Mouse (Mus musculus): ENCODE data around the gene Ccdc177.
"Not testable (repeated sequence)": the region's sequence is repeated elsewhere in the genome, so short reads cannot be mapped to it uniquely, and the experiment has no call there.

Ccdc177 gene

GRCm38 (mm10) chr12:80760396-80760801 lies at the start of gene Ccdc177:
Gene Ccdc177 (minus strand): TSS chr12:80760687.
- DNase-seq = peak; percentile 52

- DNase-seq = no peak
These were observed 49.5 kb upstream of the Ccdc177 start for GRCm38 (mm10) chr12:80810005-80810404.

DNA sequence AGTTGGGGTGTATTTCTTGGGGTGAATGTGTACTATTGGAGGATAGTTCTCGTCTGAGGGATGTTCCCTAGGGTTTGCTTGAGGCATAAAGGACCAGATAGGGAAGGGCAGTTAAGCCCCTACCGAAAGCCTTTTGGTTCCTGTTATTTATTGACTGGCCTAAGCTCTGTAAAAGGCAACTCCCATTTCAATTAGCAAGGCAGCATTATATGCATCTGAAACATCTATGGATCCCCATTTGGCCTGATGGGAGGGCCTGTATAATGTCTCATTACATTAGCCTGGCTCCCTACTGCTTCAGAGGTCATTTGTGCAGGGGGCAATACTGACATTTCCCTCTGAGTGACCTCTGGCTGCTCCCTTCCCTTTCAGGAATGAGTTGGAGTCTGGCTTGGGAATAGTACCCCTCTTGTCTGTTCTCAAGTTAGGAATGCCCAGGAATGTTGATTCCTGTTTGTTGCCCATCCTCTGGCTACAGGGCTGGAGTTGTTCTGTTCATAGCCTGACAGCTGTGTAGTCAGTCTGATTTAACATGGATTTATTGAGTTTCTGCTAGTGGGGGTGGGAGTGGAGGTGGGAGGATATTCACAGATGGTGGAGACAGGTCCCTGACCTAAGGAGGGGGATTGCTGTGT lies 47.1 kb upstream of the Ccdc177 start:
- no peak for DNase-seq

DNA sequence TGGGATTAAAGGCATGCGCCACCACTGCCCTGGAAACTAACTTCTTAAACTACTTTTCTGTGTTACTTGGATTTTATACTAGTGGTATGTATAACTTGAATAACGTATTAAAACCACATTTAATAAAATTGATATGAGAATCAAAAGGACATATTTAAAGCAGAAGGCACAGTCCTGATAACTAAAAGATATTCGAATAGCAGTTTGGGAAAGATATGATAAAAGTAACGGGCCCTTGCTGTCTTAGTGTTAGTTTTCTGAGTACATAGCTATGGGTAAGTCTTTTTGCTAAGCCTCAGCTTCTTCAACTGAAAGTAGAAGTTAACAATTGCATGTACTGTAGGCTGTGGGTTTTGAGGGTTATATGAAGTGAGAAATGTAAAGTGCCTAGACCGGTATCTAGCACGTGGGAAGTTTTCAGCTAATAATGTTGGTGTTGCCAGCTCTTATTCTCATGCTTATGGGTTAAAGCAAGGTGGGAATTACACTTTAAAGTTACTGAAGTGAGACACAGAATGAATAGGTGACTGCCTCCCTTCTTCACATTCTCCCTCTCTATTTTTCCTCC lies 44.5 kb upstream of the Ccdc177 start:
- DNase-seq = no peak

DNA sequence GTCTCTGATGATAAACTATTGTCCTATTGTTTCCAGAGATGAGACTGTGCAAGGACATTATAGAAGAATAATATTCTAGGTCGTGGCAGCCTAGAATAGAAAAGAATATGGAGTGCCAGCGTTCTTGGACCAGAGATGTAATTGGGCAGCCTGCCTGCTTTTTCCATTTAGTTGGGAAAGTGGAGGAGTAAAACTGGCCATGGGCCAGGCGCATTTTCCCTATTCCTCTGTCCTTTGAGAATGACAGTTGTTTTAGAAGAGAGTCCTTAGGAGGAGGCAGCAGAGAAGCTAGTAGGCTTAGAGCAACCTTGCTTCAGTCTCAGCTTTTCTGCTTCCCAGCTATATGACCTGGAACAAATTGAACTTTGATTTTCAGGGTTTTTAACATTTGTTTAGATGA lies 43.4 kb upstream of the Ccdc177 start:
- no peak for DNase-seq

DNA sequence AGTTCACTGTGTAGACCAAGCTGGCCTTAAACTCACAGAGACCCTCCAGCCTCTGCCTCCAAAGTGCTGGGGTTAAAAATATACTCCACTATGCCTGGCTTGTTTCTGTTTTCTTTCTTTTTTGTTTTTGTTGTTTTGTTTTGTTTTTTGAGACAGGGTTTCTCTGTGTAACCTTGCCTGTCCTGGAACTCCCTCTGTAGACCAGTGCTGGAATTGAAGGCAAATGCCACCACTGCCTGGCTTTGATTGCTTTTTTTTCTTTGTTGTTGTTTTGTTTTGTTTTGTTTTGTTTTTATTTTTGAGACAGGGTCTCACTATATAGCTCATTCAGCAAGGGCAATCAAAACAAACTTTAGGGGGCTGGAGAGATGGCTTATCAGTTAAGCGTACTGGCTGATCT lies 41.0 kb upstream of the Ccdc177 start:
- DNase-seq = no peak

- DNase-seq = no peak
These were observed 39.7 kb upstream of the Ccdc177 start for GRCm38 (mm10) chr12:80800156-80800555.

- no peak for DNase-seq
These were observed 37.8 kb upstream of the Ccdc177 start for GRCm38 (mm10) chr12:80798271-80798670.

GRCm38 (mm10) chr12:80794935-80795785 lies 34.7 kb upstream of the Ccdc177 start:
- DNase-seq = no peak

DNA sequence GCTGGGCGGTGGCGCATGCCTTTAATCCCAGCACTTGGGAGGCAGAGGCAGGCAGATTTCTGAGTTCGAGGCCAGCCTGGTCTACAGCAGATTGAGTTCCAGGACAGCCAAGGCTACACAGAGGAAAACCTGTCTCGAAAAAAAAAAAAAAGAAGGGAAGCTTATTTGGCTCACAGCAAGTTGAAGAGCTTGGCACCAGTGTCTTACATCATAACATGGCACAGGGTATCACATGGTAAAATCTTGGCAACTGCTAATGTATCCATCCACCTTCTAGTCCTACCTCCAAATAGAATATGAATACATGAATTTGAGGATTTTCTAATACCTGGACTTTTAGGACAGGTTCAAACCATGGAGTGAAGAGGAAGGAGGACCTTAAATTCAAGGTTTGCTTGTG lies 34.0 kb upstream of the Ccdc177 start:
- DNase-seq = no peak

DNA sequence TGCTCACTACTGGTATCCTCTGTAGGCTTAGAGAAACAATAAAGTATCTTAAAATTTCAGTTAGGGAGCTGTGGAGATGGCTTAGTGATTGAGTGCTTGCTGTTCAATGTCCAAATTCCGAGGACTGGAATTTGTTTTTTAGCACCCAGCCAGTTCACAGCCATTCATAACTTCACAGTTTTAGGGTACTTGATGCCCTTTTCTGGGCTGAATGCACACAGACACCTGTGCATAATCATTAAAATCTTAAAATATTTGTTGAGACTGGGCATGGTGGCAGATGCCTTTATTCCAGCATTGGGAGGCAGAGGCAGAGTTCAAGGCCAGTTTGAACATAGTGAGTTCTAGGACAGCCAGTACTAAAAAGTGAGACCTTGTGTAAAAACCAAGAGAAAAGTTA lies 33.0 kb upstream of the Ccdc177 start:
- DNase-seq = peak; percentile 49

GRCm38 (mm10) chr12:80792867-80793266 lies 32.4 kb upstream of the Ccdc177 start:
- DNase-seq = peak; percentile 64

GRCm38 (mm10) chr12:80791571-80792444 lies 31.3 kb upstream of the Ccdc177 start:
- peak; percentile 57 for DNase-seq

GRCm38 (mm10) chr12:80790700-80791570 lies 30.4 kb upstream of the Ccdc177 start:
- peak; percentile 34 for DNase-seq

GRCm38 (mm10) chr12:80789849-80790694 lies 29.6 kb upstream of the Ccdc177 start, which contains the start of gene Susd6:
Gene Susd6 (plus strand): TSS chr12:80790510.
- DNase-seq = peak; percentile 98

GRCm38 (mm10) chr12:80789276-80789675 lies 28.8 kb upstream of the Ccdc177 start:
- DNase-seq = not testable (repeated sequence)

- no peak for DNase-seq
These were observed 27.7 kb upstream of the Ccdc177 start for GRCm38 (mm10) chr12:80788188-80788587.

DNA sequence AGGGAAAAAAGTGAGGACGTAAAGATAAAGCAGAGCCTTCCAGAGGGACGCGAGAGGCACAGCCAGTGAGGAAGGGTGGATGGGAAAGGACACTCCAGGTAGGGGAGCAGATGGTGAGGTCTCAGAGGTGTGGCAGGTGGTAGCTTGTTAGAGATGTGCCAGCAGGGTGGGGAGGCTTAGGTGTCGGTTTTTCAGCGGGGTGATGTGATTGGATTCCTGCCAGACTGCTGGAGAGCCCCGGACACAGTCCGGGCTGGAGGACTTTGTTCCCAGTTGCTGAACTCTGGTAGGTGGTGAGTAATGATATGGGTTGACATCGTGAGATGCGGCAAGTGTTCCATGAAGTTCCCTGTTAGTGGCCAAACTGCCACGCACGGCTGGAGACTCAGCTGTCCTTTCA lies 27.1 kb upstream of the Ccdc177 start:
- DNase-seq = peak; percentile 81

GRCm38 (mm10) chr12:80786591-80786990 lies 26.1 kb upstream of the Ccdc177 start:
- DNase-seq = no peak

- no peak for DNase-seq
These were observed 25.1 kb upstream of the Ccdc177 start for GRCm38 (mm10) chr12:80785597-80785996.

DNA sequence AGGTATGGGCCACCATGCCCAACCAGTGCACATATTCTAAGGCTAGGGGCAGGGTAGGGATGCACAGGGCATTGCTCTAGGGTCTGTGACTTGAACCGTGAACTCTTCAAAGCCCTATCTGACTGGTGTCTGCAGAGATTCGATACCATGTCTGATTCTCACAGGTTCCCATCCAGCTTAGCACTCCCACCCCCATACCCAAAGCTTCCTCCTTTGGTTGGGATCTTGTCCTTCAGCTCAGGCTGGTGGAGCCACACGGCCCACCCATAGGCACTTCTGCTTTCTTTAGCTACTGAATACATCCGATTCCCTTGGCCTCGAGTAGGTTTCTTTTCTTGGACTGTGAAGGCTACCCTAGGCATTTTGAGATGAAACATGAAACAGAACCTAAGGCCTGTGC lies 24.5 kb upstream of the Ccdc177 start:
- no peak for DNase-seq

Data from kidney, adult 11 months (tissue).